Mouse (Mus musculus) cerebellum, adult 11 months (tissue): ENCODE measurements around the gene Pgls.

ENCODE experiments used
- DNase-seq: peaks from one replicate; pipeline ENCODE4 v3.0.0; 2022

The Pgls gene

GRCm38 (mm10) chr8:71598841-71599240, 6.9 kb downstream of the Pgls start:
- DNase-seq, result no peak

GRCm38 (mm10) chr8:71601939-71602665, 10.1 kb downstream of the Pgls start:
- no peak for DNase-seq

- no peak for DNase-seq
Measured at GRCm38 (mm10) chr8:71602666-71603334, 10.8 kb downstream of the Pgls start.

GRCm38 (mm10) chr8:71604021-71604420, 12.0 kb downstream of the Pgls start:
- no peak for DNase-seq

- peak; percentile 96 for DNase-seq
Measured at GRCm38 (mm10) chr8:71610822-71611651, 19.1 kb downstream of the Pgls start, which contains the start of gene Colgalt1. Gene Colgalt1 (plus strand): TSS chr8:71610998.

GRCm38 (mm10) chr8:71612141-71612540, 20.2 kb downstream of the Pgls start:
- no peak for DNase-seq

GRCm38 (mm10) chr8:71613418-71613817, 21.4 kb downstream of the Pgls start:
- DNase-seq, result no peak

- no peak for DNase-seq
Measured at GRCm38 (mm10) chr8:71619786-71620185, 27.8 kb downstream of the Pgls start.

GRCm38 (mm10) chr8:71625088-71625487, 33.1 kb downstream of the Pgls start:
- no peak for DNase-seq

GRCm38 (mm10) chr8:71626753-71627152, 34.8 kb downstream of the Pgls start:
- DNase-seq, result no peak

- DNase-seq, result no peak
Measured at GRCm38 (mm10) chr8:71627265-71628099, 35.5 kb downstream of the Pgls start.

- no peak for DNase-seq
Measured at GRCm38 (mm10) chr8:71628396-71629095, 36.6 kb downstream of the Pgls start.

- peak; percentile 88 for DNase-seq
Measured at GRCm38 (mm10) chr8:71629096-71629697, 37.2 kb downstream of the Pgls start.

GRCm38 (mm10) chr8:71629781-71630212, 37.8 kb downstream of the Pgls start:
- DNase-seq, result peak; percentile 53

GRCm38 (mm10) chr8:71630761-71631160, 38.8 kb downstream of the Pgls start:
- DNase-seq, result no peak

- DNase-seq, result no peak
Measured at GRCm38 (mm10) chr8:71631897-71632296, 39.9 kb downstream of the Pgls start.

- no peak for DNase-seq
Measured at GRCm38 (mm10) chr8:71633164-71633563, 41.2 kb downstream of the Pgls start.

- no peak for DNase-seq
Measured at GRCm38 (mm10) chr8:71633981-71634667, 42.1 kb downstream of the Pgls start.

- no peak for DNase-seq
Measured at GRCm38 (mm10) chr8:71637149-71638095, 45.4 kb downstream of the Pgls start.

GRCm38 (mm10) chr8:71638321-71638720, 46.3 kb downstream of the Pgls start:
- no peak for DNase-seq
